Mouse (Mus musculus) midbrain, embryonic 11.5 days (tissue): ENCODE data around the gene Cnnm2. TPM values are rescaled to one million over a fixed set of nuclear protein-coding genes. Genes with fewer than 3 reads are reported as not detected.

Experiments used
- ATAC-seq: fragments of 200-750 bp; cut with Nextera tagmentation; 2 replicates; pipeline ENCODE4 v1.8.0; 2017; ENCODE audit warnings: moderate TSS enrichment, moderate library complexity; ENCODE audit not compliant: low FRiP score
- DNase-seq: peaks from one replicate; pipeline ENCODE4 v3.0.0; 2015; ENCODE audit warnings: low spot score; ENCODE audit errors: missing footprints
- H3K27ac ChIP-seq: fragments of 300-500 bp; sonication (generic); 2 replicates; pipeline ENCODE4 v1.5.1; 2014; ENCODE audit warnings: low read depth, low read length
- H3K27me3 ChIP-seq: fragments of 300-500 bp; sonication (generic); 2 replicates; pipeline ENCODE4 v1.6.1; 2014; ENCODE audit warnings: mild to moderate bottlenecking, low read length, moderate library complexity, mixed read lengths; ENCODE audit not compliant: control insufficient read depth, insufficient read depth
- H3K36me3 ChIP-seq: fragments of 300-500 bp; sonication (generic); 2 replicates; pipeline ENCODE4 v1.6.1; 2014; ENCODE audit warnings: mild to moderate bottlenecking, low read length, moderate library complexity, mixed read lengths; ENCODE audit not compliant: control insufficient read depth, insufficient read depth
- H3K4me1 ChIP-seq: fragments of 300-500 bp; sonication (generic); 2 replicates; pipeline ENCODE4 v1.6.1; 2014; ENCODE audit warnings: low read length; ENCODE audit not compliant: control insufficient read depth, insufficient read depth
- H3K4me2 ChIP-seq: fragments of 300-500 bp; sonication (generic); 2 replicates; pipeline ENCODE4 v1.6.1; 2014; ENCODE audit warnings: mild to moderate bottlenecking, moderate library complexity
- H3K4me3 ChIP-seq: fragments of 300-500 bp; sonication (generic); 2 replicates; pipeline ENCODE4 v1.5.1; 2014; ENCODE audit warnings: low read depth, low read length
- H3K9ac ChIP-seq: fragments of 300-500 bp; sonication (generic); 2 replicates; pipeline ENCODE4 v1.6.1; 2014; ENCODE audit warnings: low read length
- H3K9me3 ChIP-seq: fragments of 300-500 bp; sonication (generic); 2 replicates; pipeline ENCODE4 v1.6.1; 2016; ENCODE audit warnings: low read length; ENCODE audit not compliant: control insufficient read depth
- WGBS: fragments of 180-500 bp; shearing (Covaris S2); extraction: QIAGEN DNeasy Blood & Tissue Kit; methylation state at CpG from one replicate; pipeline ENCODE4 v1.1.7; 2014; 5-methylcytosine and 5-hydroxymethylcytosine counted together
- polyA plus RNA-seq: library from polyadenylated mRNA; unstranded; fragments of >200 nt; fragmentation: Nextera tagmentation; extraction: Ambion mirVana; gene quantifications from 2 replicates; pipeline ENCODE4 v1.2.1, GENCODE M21; 2014

The Cnnm2 gene
- polyA plus RNA-seq, 1 experiment from 2014 or later: 4.5 TPM

DNA sequence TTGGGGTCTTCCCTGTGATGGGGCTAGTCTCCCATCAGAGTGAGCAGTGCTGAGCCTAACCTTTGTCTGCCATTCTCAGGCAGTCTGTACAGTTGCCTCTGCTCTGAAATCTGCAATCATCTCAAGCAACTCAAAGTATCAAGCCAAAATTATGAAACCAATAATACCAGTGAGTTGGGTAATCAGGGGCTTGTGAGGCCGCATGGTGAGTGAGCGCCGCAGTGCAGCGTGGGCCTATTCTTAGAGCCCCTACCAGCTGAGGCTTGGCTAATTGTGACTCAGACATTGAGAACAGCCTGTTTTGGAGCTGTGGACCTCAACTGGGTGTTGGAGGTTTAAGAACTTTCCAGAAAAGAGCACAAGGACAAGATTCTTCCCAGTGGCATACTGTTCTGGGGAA lies 109.7 kb downstream of the Cnnm2 start:
- DNase-seq (no peak), ATAC-seq (no peak)
- 90% methylated on average over 4 of the region's 4 CpGs for WGBS
- H3K9ac ChIP-seq: no peak overlapping the region
- no peak overlapping the region for H3K4me3 ChIP-seq
- no peak overlapping the region for H3K4me2 ChIP-seq
- H3K4me1 ChIP-seq: no peaks in the 10 kb centered on the region
- H3K27me3 ChIP-seq: no peaks in the 10 kb centered on the region
- no peaks in the 10 kb centered on the region for H3K36me3 ChIP-seq
- no peak overlapping the region for H3K27ac ChIP-seq
- H3K9me3 ChIP-seq: no peaks in the 10 kb centered on the region

DNA sequence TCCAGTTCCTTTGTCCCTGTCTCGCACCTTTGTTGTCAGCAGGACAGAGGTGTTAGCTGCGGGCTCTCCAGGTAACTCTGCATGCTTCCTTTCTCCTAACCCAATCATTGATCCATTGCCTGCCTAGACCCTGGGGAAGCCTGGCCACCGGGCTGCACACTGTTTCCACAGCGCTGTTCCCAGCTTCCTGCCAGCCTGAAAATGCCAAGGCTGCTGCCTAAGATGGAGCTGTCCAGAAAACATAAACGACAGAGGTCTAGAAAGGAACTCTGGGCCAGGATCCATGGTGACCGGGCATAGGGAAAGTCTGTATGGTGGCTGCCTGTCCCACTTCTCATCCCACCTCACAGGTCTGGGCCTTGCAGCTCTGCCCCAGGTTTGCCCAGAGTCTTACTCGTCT lies 110.3 kb downstream of the Cnnm2 start:
- DNase-seq: no peak
- no peak overlapping the region for H3K4me3 ChIP-seq
- no peaks in the 10 kb centered on the region for H3K27me3 ChIP-seq
- H3K36me3 ChIP-seq: no peaks in the 10 kb centered on the region
- no peak overlapping the region for H3K27ac ChIP-seq
- no peak overlapping the region for H3K9ac ChIP-seq
- 74% methylated on average over 7 of the region's 7 CpGs for WGBS
- H3K9me3 ChIP-seq: no peaks in the 10 kb centered on the region
- no peak overlapping the region for H3K4me2 ChIP-seq
- ATAC-seq: no peak
- H3K4me1 ChIP-seq: no peaks in the 10 kb centered on the region

DNA sequence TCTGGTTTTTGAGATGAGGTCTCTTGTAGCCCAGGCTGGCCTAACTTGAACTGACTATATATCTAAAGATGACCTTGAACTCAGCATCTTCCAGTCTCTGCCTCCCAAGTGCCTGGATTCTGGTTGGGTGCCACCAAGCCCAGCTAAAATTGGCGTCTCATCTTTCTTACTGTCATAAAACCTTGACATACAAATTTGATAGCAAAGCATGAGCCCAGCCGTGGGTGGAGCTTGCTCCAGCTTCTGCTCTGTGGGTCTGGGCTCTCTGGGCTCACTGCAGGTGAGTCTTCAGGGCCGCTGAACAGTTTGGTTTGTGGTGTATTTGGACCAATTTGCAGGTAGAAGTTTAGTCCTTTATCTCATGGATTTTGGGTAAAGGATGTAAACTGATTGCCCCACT lies 112.5 kb downstream of the Cnnm2 start:
- WGBS: 87% methylated on average over 3 of the region's 3 CpGs
- no peak for ATAC-seq

DNA sequence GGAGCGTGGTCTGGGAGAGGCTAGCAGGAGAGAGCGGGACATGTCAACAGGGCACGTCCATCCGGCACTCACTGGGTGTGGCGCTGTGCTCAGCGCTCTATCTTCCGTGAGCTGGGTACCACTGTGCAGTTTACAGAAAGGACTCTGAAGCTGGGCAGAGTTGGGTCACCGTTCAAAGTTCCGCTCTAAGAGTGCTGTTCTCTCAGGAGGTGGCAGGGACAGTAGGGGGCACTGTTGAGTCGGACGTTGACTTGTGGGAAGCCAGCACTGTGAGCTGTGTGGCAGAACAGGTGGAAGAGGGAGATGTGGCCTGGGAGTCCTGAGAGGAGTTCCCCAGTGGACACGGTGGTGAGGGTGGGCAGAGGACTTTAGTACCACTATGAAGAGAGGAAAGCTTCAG lies 114.4 kb downstream of the Cnnm2 start:
- H3K27ac ChIP-seq: no peak overlapping the region
- ATAC-seq (peak; percentile 74), DNase-seq (peak; percentile 97)
- no peak overlapping the region for H3K4me3 ChIP-seq
- H3K9me3 ChIP-seq: no peaks in the 10 kb centered on the region
- WGBS: 39% methylated on average over 12 of the region's 12 CpGs
- no peaks in the 10 kb centered on the region for H3K27me3 ChIP-seq
- no peaks in the 10 kb centered on the region for H3K36me3 ChIP-seq
- no peak overlapping the region for H3K9ac ChIP-seq
- H3K4me2 ChIP-seq: no peak overlapping the region
- H3K4me1 ChIP-seq: no peaks in the 10 kb centered on the region

More for the DNA sequence above, 112.5 kb downstream of the Cnnm2 start:
- H3K4me1 ChIP-seq: no peaks in the 10 kb centered on the region
- no peak overlapping the region for H3K4me3 ChIP-seq
- no peaks in the 10 kb centered on the region for H3K36me3 ChIP-seq
- no peaks in the 10 kb centered on the region for H3K9me3 ChIP-seq
- no peaks in the 10 kb centered on the region for H3K27me3 ChIP-seq
- no peak for DNase-seq
- no peak overlapping the region for H3K4me2 ChIP-seq
- H3K9ac ChIP-seq: no peak overlapping the region
- H3K27ac ChIP-seq: no peak overlapping the region

DNA sequence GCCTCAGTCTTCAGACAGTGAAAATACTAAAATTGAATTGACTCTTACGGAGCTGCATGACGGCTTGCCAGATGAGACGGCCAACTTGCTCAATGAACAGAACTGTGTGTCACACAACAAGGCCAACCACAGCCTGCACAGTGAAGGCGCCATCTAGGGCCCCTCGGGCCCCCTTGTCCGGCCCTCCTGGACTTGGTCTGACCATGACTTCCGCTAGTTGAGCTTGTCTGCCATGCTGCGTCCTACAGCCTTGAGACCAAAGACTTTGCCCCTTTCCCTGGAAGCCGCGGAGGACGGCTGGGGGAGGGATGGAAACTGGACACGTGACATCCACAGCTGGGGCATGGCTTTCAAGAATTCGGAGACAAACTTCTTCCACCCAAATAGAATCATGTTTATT lies 116.5 kb downstream of the Cnnm2 start:
- H3K27ac ChIP-seq: no peak overlapping the region
- no peaks in the 10 kb centered on the region for H3K4me1 ChIP-seq
- no peaks in the 10 kb centered on the region for H3K27me3 ChIP-seq
- H3K9ac ChIP-seq: no peak overlapping the region
- H3K36me3 ChIP-seq: no peaks in the 10 kb centered on the region
- no peak overlapping the region for H3K4me3 ChIP-seq
- DNase-seq (no peak), ATAC-seq (no peak)
- no peak overlapping the region for H3K4me2 ChIP-seq
- 91% methylated on average over 13 of the region's 13 CpGs for WGBS
- no peaks in the 10 kb centered on the region for H3K9me3 ChIP-seq

DNA sequence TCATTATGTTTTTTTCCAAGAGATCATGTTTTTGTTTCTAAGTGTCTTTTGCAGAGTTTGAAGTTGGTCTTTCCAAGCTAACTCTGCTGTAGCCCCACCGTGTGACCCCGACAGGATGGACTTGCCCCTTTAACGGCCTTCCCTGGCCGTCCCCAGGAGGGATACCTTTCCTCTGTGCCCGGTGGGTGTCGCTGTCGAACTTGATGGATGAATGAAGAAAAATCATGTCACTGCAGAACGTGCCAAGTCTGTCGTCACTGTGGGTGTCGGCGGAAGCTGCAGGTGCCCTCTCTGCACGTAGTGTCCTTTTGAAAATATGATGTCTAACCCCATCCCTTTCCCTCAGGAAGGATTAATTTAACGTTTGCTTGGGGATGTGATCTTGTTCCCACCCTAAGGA lies 117.0 kb downstream of the Cnnm2 start:
- Histone ChIP-seq H3K9ac (no peak overlapping the region), H3K4me3 (no peak overlapping the region), H3K27me3 (no peaks in the 10 kb centered on the region), H3K36me3 (no peaks in the 10 kb centered on the region), H3K4me1 (no peaks in the 10 kb centered on the region), H3K27ac (no peak overlapping the region), H3K4me2 (no peak overlapping the region), H3K9me3 (no peaks in the 10 kb centered on the region)
- 65% methylated on average over 13 of the region's 13 CpGs for WGBS
- no peak for ATAC-seq
- DNase-seq: no peak

DNA sequence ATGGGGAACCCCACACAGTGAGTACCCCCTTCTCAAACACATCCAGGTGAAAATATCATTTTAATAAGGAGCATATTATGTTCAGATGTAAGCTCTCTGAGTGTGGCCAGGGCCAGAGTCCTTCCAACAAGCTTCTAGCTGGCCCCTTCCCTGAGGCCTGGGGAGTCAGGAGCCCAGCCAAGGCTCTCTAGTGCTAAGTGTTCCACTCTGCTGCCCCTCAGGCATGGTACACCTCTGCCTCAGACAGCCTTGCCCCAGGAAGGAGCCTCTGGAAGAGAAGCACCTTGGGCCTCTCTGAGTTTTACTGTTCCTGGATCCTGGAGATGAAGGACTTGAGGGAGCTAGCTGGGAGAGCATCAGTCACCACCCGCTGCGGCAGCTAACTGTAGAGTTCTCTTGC lies 118.5 kb downstream of the Cnnm2 start:
- Histone ChIP-seq H3K9ac (no peak overlapping the region), H3K4me3 (no peak overlapping the region), H3K4me2 (no peak overlapping the region), H3K36me3 (no peaks in the 10 kb centered on the region), H3K27ac (no peak overlapping the region), H3K9me3 (no peaks in the 10 kb centered on the region), H3K4me1 (no peaks in the 10 kb centered on the region), H3K27me3 (no peaks in the 10 kb centered on the region)
- 100% methylated on average over 2 of the region's 2 CpGs for WGBS
- no peak for ATAC-seq
- no peak for DNase-seq

DNA sequence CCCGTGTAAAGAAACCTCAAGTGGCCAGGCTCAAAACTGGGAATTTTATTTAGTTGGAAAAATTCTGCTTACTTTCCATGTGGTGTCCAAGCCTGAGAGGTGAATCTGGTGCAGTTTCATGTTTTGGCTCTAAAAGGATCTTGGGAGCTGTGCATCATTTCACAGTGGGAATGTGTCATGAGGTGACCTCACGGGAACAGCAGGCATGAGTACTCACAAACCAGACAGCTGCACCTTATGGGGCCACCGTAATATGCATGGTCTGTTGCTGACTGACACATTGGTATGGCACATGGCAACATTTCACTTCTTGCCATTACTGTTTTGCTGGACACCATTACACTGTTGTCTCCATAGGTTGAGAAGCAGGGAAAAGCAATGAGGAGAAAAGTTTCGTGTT lies 124.0 kb downstream of the Cnnm2 start:
- Histone ChIP-seq H3K36me3 (0 out of 2 replicates have a peak, but pooled peaks cover 6% of the 10 kb centered on the region), H3K9ac (no peak overlapping the region), H3K4me1 (no peaks in the 10 kb centered on the region), H3K27ac (no peak overlapping the region), H3K4me3 (no peak overlapping the region), H3K27me3 (no peaks in the 10 kb centered on the region), H3K4me2 (no peak overlapping the region), H3K9me3 (no peaks in the 10 kb centered on the region)
- DNase-seq (no peak), ATAC-seq (no peak)
- 92% methylated on average over 4 of the region's 4 CpGs for WGBS

DNA sequence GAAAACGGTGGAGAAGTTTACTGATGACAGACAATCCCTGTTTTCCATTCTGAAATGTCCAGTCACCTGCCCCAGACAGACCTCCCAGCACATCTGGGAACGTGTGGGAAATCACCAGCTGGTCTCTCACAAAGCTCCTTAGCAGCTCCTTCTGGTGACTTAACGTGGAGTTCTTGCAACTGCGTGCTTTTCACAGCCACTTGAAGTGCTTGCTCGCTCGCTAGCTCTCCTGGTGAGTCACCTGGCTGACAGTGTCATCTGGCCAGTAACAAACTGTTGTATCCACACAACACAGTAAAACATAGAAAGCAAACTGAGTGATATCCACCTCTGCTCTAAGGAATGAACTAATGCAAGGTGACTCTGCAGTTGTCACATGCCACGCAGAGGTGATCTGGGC lies 125.4 kb downstream of the Cnnm2 start:
- no peak overlapping the region for H3K4me2 ChIP-seq
- peaks cover 9% of the 10 kb centered on the region; the same call in 1 of the 2 replicates for H3K36me3 ChIP-seq
- WGBS: 93% methylated on average over 7 of the region's 7 CpGs
- no peak overlapping the region for H3K9ac ChIP-seq
- H3K4me3 ChIP-seq: no peak overlapping the region
- no peak for DNase-seq
- no peaks in the 10 kb centered on the region for H3K4me1 ChIP-seq
- no peak overlapping the region for H3K27ac ChIP-seq
- H3K9me3 ChIP-seq: no peaks in the 10 kb centered on the region
- ATAC-seq: no peak
- H3K27me3 ChIP-seq: no peaks in the 10 kb centered on the region
